Mouse (Mus musculus): ENCODE measurements at regions not wholly inside any gene's neighbourhood (a gene's known extent, or its start where the extent isn't known, plus 50 kb on each side); places are given as distances from the start of the nearest gene placed in this dataset.
"Not testable (repeated sequence)": the region's sequence is repeated elsewhere in the genome, so short reads cannot be mapped to it uniquely, and the experiment has no call there.

- no peaks in the 10 kb centered on the region for H3K4me1 ChIP-seq
- H3K27ac ChIP-seq (replicated peaks) = no peak overlapping the region
- no peak for DNase-seq (ENCODE audit: low spot score)
- no peaks in the 10 kb centered on the region for H3K27me3 ChIP-seq (ENCODE audit: low read depth, poor library complexity, severe bottlenecking)
- whole genome bisulfite sequencing = 92% methylated on average over 8 of the region's 8 CpGs
- H3K9me3 ChIP-seq (replicated peaks) = no peaks in the 10 kb centered on the region
- H3K4me3 ChIP-seq = no peak overlapping the region
- H3K36me3 ChIP-seq = no peaks in the 10 kb centered on the region
Observed at GRCm38 (mm10) chr11:93696982-93697541, 188.5 kb downstream of the Utp18 start.

GRCm38 (mm10) chr11:93696096-93696890 is 189.3 kb downstream of the Utp18 start:
- 88% methylated on average over 12 of the region's 12 CpGs for WGBS
- no peaks in the 10 kb centered on the region for H3K9me3 ChIP-seq (replicated peaks)
- no peaks in the 10 kb centered on the region for H3K4me1 ChIP-seq
- H3K27ac ChIP-seq (replicated peaks) = no peak overlapping the region
- no peaks in the 10 kb centered on the region for H3K36me3 ChIP-seq
- DNase-seq (ENCODE audit: low spot score) = no peak
- no peaks in the 10 kb centered on the region for H3K27me3 ChIP-seq (ENCODE audit: low read depth, poor library complexity, severe bottlenecking)
- no peak overlapping the region for H3K4me3 ChIP-seq

- Histone ChIP-seq H3K4me3 (no peak overlapping the region), H3K36me3 (no peaks in the 10 kb centered on the region), H3K4me1 (no peaks in the 10 kb centered on the region), H3K27ac (replicated peaks) (no peak overlapping the region), H3K9me3 (replicated peaks) (no peaks in the 10 kb centered on the region), H3K27me3 (ENCODE audit: low read depth, poor library complexity, severe bottlenecking) (no peaks in the 10 kb centered on the region)
- DNase-seq (ENCODE audit: low spot score) = no peak
- 82% methylated on average over 5 of the region's 5 CpGs for WGBS
Observed at GRCm38 (mm10) chr11:93683691-93684090, 201.9 kb downstream of the Utp18 start.

GRCm38 (mm10) chr11:93676299-93676698 is 209.3 kb downstream of the Utp18 start:
- no peak for DNase-seq (ENCODE audit: low spot score)
- WGBS = 91% methylated on average over 5 of the region's 5 CpGs
- no peaks in the 10 kb centered on the region for H3K27me3 ChIP-seq (ENCODE audit: low read depth, poor library complexity, severe bottlenecking)
- no peak overlapping the region for H3K27ac ChIP-seq (replicated peaks)
- H3K4me3 ChIP-seq = no peak overlapping the region
- no peaks in the 10 kb centered on the region for H3K36me3 ChIP-seq
- H3K9me3 ChIP-seq (replicated peaks) = no peaks in the 10 kb centered on the region
- H3K4me1 ChIP-seq = no peaks in the 10 kb centered on the region

- no peaks in the 10 kb centered on the region for H3K9me3 ChIP-seq (replicated peaks)
- no peaks in the 10 kb centered on the region for H3K36me3 ChIP-seq
- no peaks in the 10 kb centered on the region for H3K27me3 ChIP-seq (ENCODE audit: low read depth, poor library complexity, severe bottlenecking)
- WGBS = 89% methylated on average over 3 of the region's 3 CpGs
- H3K27ac ChIP-seq (replicated peaks) = no peak overlapping the region
- no peaks in the 10 kb centered on the region for H3K4me1 ChIP-seq
- no peak for DNase-seq (ENCODE audit: low spot score)
- no peak overlapping the region for H3K4me3 ChIP-seq
Observed at GRCm38 (mm10) chr11:93672025-93672424, 213.5 kb downstream of the Utp18 start.

GRCm38 (mm10) chr11:93661657-93662056 is 223.9 kb downstream of the Utp18 start:
- no peak for DNase-seq (ENCODE audit: low spot score)
- no peak overlapping the region for H3K27ac ChIP-seq (replicated peaks)
- H3K9me3 ChIP-seq (replicated peaks) = no peaks in the 10 kb centered on the region
- H3K36me3 ChIP-seq = no peaks in the 10 kb centered on the region
- WGBS = 46% methylated on average over 2 of the region's 2 CpGs
- H3K4me1 ChIP-seq = peaks cover 4% of the 10 kb centered on the region; the same call in 1 of the 2 replicates
- H3K4me3 ChIP-seq = no peak overlapping the region
- no peaks in the 10 kb centered on the region for H3K27me3 ChIP-seq (ENCODE audit: low read depth, poor library complexity, severe bottlenecking)

GRCm38 (mm10) chr11:93660379-93660778 is 225.2 kb downstream of the Utp18 start:
- Histone ChIP-seq H3K9me3 (replicated peaks) (no peaks in the 10 kb centered on the region), H3K27me3 (ENCODE audit: low read depth, poor library complexity, severe bottlenecking) (no peaks in the 10 kb centered on the region), H3K36me3 (no peaks in the 10 kb centered on the region), H3K27ac (replicated peaks) (no peak overlapping the region), H3K4me3 (no peak overlapping the region), H3K4me1 (peaks cover 4% of the 10 kb centered on the region; the same call in 1 of the 2 replicates)
- DNase-seq (ENCODE audit: low spot score) = no peak
- WGBS = 94% methylated on average over 7 of the region's 7 CpGs

- DNase-seq (ENCODE audit: low spot score) = no peak
- Histone ChIP-seq H3K36me3 (no peaks in the 10 kb centered on the region), H3K27ac (replicated peaks) (no peak overlapping the region), H3K4me3 (no peak overlapping the region), H3K9me3 (replicated peaks) (no peaks in the 10 kb centered on the region), H3K27me3 (ENCODE audit: low read depth, poor library complexity, severe bottlenecking) (no peaks in the 10 kb centered on the region), H3K4me1 (peaks cover 10% of the 10 kb centered on the region)
- WGBS = 89% methylated on average over 8 of the region's 8 CpGs
Observed at GRCm38 (mm10) chr11:93658719-93659118, 226.8 kb downstream of the Utp18 start.

GRCm38 (mm10) chr11:93655602-93656239 is 229.8 kb downstream of the Utp18 start:
- no peak for DNase-seq (ENCODE audit: low spot score)
- Histone ChIP-seq H3K4me3 (no peak overlapping the region), H3K9me3 (replicated peaks) (no peaks in the 10 kb centered on the region), H3K4me1 (peaks cover 10% of the 10 kb centered on the region), H3K36me3 (no peaks in the 10 kb centered on the region), H3K27ac (replicated peaks) (no peak overlapping the region), H3K27me3 (ENCODE audit: low read depth, poor library complexity, severe bottlenecking) (no peaks in the 10 kb centered on the region)
- WGBS = 88% methylated on average over 9 of the region's 9 CpGs

- Histone ChIP-seq H3K4me3 (no peak overlapping the region), H3K9me3 (replicated peaks) (no peaks in the 10 kb centered on the region), H3K27me3 (ENCODE audit: low read depth, poor library complexity, severe bottlenecking) (no peaks in the 10 kb centered on the region), H3K4me1 (peaks cover 10% of the 10 kb centered on the region), H3K36me3 (no peaks in the 10 kb centered on the region), H3K27ac (replicated peaks) (no peak overlapping the region)
- WGBS = 70% methylated on average over 3 of the region's 3 CpGs
- no peak for DNase-seq (ENCODE audit: low spot score)
Observed at GRCm38 (mm10) chr11:93653401-93653800, 232.2 kb downstream of the Utp18 start.

- not testable (repeated sequence) for H3K27me3 ChIP-seq (ENCODE audit: low read depth, poor library complexity, severe bottlenecking); DNase-seq (ENCODE audit: low spot score); H3K36me3 ChIP-seq; H3K4me3 ChIP-seq; H3K27ac ChIP-seq (replicated peaks); H3K9me3 ChIP-seq (replicated peaks)
- H3K4me1 ChIP-seq = peaks cover 10% of the 10 kb centered on the region
Observed at GRCm38 (mm10) chr11:93651966-93652365, 233.6 kb downstream of the Utp18 start.

Measured in midbrain, embryonic 10.5 days (tissue).